Mouse (Mus musculus): ENCODE measurements around the gene Apoc3.

The Apoc3 gene

DNA sequence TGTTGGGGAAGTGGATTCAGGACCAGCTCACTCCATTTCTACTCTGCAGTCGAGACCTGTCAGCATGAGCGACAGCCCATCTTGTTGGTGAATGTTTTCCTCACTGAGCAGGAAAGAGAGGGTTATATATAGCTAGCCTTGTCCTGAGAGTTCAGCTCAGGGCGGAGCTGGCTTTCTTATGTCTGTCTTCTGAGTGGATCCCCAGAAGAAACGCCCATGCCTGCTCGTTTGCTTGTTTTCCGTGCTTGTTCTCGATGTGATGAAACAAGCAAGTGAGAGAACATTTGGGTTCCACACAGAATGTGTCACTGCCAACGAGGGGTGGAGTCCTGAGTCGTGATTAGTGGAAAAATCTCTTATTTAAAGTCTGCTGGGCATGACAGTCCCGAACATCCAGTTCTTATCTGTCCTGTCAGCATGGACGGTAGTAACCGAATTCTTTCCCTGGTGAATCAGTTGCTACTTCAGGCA is 38.7 kb downstream of the Apoc3 start:
- DNase-seq (ENCODE audit: low spot score in 2 of 2) = no peak

DNA sequence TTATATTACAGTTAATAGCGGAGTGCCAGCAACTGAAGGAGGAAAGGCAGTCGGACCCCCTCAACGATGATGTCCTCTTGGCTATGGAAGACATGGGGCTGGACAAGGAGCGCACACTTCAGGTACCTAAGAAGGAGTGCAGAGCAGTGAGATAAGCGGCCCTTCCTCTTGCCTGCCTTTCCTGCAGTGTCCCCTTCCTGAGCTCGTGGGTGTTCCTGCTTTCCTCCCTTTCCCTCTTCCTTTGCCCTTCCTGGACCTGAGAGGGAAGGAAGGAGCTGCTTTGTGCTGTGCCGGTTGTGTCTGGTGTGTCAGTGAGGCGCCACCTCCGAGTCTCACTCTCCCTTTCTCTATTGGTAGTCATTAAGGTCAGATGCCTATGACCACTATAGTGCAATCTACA is 40.6 kb downstream of the Apoc3 start:
- DNase-seq (ENCODE audit: low spot score in 2 of 2) = no peak

DNA sequence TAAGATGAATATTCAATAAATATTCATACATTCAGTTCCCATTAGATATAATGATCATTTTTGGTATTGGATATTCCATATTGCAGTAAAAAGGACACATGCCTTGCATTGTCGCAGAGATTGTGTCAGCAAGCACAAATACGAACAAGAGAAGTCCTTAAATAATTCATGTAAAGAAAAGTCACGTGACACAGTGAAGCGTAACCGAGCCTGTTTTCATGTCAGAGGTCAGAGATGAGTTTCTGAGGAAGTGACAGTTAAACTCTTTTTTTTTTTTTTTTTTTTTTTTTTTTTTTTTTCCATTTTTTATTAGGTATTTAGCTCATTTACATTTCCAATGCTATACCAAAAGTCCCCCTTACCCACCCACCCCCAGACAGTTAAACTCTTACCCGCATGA is 42.8 kb downstream of the Apoc3 start:
- DNase-seq (ENCODE audit: low spot score in 2 of 2) = no peak

DNA sequence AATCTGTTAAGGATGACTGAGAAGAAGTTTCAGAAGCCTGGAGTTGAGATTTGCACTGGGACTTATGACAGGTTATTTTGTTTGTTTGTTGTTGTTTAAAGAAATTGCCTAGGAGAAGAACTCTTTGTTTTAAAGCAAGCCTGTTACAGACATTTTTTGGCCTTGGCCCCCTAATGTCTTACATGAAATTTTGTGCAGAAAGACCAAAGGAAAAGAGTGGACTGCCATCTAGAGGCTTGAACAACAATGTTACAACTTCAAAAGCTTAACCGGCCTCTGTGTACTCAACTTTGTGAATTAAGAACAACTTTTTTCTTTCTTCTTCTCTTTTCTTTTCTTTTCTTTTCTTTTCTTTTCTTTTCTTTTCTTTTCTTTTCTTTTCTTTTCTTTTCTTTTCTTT is 43.8 kb downstream of the Apoc3 start:
- DNase-seq (ENCODE audit: low spot score in 2 of 2) = no peak

DNA sequence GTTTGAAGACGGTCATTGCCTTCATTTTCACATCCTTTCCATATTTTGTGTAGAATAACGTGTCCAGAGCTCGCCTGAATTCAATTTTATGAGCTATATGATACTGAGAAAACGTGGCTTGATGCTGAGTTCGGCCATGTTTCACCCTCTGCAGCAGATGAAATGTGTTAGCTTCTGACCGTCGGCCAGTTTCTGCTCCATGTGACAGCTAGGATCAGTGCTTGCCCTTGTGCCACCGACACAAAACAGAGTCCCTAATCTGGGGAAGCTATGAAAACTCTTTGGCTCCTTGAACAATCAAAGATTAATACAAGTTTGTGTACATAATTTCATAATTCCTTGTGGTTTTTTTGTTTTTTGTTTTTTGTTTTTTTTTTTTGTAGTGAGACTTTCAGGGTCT is 44.2 kb downstream of the Apoc3 start:
- no peak for DNase-seq (ENCODE audit: low spot score in 2 of 2)

DNA sequence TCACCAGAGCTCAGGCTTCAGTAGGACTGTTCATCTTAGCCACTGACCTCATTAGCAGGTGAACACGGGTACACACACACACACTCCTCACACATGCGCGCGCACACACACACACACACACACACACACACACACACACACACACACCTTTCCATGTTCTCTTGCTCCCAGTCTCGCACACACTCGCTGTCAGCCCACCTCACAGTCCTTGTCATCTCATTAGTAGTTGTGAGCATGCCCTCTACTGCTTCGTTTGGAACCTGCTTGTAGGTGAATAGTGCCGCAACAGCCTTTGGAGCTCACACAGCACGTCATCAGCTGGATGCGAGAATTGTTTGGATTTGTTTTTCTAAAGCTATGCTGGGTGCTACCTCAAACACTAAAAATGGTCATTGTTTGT is 46.1 kb downstream of the Apoc3 start:
- DNase-seq (ENCODE audit: low spot score in 2 of 2) = no peak

DNA sequence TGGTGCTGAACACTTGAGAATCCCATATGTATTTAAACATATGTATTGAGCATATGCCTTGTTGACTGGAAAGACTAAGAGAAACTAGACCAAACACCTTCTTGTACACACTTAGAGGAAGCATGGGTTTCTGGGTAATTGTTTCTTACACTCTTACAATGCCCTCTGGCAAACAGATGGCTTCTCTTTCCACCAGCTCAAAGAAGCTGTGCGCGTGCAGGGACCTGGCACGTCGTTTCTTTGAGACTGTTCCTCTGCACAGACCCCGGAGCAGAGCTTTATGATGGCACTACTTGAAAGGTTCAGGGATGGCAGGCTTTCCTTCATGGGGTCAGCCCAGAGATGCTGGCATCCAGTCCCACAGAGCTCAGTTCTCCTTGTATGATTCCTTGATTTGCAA is 46.5 kb downstream of the Apoc3 start:
- no peak for DNase-seq (ENCODE audit: low spot score in 2 of 2)

DNA sequence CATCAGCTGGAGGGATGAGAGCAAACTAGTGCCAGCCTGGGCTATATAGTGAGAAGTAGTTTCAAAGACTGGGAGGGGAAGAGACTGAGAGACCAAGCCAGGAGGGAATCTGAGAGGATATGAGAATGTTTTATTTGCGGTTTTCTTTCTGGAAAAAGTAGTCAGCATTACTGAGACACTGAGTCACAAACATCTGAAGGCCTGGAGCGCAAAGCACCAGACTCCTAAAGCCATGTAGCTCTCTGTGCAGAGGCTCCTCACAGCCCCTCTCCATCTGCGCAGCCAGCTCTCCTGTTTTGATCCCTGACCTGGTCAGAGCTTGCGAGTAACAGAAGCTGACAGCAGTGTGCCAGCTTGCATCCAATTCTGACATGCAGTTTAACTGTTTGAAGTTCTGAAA is 47.1 kb downstream of the Apoc3 start:
- DNase-seq (ENCODE audit: low spot score in 2 of 2) = no peak

DNA sequence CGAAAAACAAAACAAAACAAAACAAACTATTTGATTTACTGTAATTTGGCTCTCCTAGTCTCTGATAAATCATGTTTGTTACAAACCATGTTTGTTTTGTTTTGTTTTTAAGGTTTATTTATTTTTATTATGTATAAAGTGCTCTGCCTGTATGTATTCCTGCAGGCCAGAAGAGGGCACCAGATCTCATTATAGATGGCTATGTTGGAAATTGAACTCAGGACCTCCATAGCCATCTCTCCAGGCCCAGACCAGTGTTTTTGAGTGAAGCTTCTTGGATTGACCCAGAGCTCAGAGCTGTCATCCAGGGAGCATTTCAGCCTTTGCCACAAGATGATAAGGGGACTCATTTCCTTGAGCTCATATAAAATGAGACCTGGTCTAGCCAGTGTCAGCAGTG is 49.0 kb downstream of the Apoc3 start:
- no peak for DNase-seq (ENCODE audit: low spot score in 2 of 2)

DNA sequence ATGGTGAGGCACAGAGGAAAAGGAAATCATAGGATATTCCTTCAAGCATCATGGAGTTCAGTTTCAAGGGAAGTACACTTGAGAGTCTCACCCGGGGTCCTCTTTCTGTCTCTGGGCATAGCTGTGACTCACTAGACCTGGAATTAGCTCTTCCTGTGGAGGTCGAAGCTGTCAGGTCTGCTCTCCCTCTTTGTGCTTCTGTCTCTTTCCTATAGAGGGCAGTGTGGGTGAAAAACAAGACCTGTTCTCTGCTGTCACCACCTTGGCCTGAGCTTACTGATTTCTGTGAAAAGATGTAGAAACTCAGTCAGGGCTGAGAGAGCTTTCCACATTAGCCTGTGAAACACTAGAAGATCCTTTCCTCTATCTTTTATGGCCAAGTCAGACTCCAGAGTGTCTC is 50.2 kb downstream of the Apoc3 start:
- peak in 1 of 2 experiments; percentile 13 for DNase-seq (ENCODE audit: low spot score in 2 of 2)

DNA sequence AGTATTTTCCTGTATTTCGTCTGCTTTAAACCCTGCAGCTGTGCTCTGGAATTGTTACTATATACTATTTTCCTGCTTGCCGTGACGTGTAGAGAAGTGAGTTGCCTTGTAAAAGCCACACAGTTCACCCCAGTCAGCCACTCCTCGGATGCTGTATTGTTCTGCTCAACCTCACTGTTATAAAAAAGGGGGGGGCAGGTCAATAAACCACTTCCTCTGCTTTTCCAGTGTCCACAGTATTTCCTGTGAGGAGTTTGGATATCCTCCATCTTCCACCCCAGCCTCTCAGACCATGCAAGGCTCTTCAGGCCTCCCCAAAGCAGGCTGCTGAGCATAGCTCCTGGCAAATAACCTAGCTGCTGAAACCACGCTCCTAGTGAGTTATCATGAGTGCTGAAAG is 50.9 kb downstream of the Apoc3 start:
- no peak for DNase-seq (ENCODE audit: low spot score in 2 of 2)

Data from spleen, postnatal 14 days (tissue).